In genomic region chr17:48409380-48410298, GRCm38 (mm10) we compare ENCODE assay signal across 8 mouse cellular contexts. TPM values are rescaled to one million over a fixed set of nuclear protein-coding genes. Genes with fewer than 3 reads are reported as not detected.
DNase-seq lines count a peak whose midpoint lies in the region; ATAC-seq lines count a peak whose summit lies in the region.

Gene Nfya, minus strand, starts transcription at chr17:48409906.
Gene Oard1, plus strand, starts transcription at chr17:48410014.

- ATAC-seq in hindbrain, embryonic 11.5 days (ENCODE audit: low FRiP score): peak; percentile 97

- no peaks in the 10 kb centered on the region for H3K36me3 ChIP-seq in hindbrain, embryonic 11.5 days (ENCODE audit: control insufficient read depth, insufficient read depth, low read length)

- peak within 1 kb of the TSS; percentile 80 for H3K4me2 ChIP-seq in hindbrain, embryonic 11.5 days (replicated peaks; ENCODE audit: low read depth, low read length)

- peak within 1 kb of the TSS; percentile 92 for H3K4me3 ChIP-seq in hindbrain, embryonic 11.5 days (ENCODE audit: low read depth, low read length)

- peak within 1 kb of the TSS; percentile 100 for H3K27ac ChIP-seq in hindbrain, embryonic 11.5 days (ENCODE audit: low read depth, low read length)

- no peaks in the 10 kb centered on the region; the same call in none of the 2 replicates for H3K4me1 ChIP-seq in hindbrain, embryonic 11.5 days (replicated peaks; ENCODE audit: control insufficient read depth, insufficient read depth, low read length)

- H3K9me3 ChIP-seq in hindbrain, embryonic 11.5 days (ENCODE audit: control insufficient read depth, low read length): no peaks in the 10 kb centered on the region

- WGBS in hindbrain, embryonic 11.5 days: under 1% methylated on average over 84 of the region's 84 CpGs

- no peaks in the 10 kb centered on the region for H3K27me3 ChIP-seq in hindbrain, embryonic 11.5 days (ENCODE audit: control insufficient read depth, insufficient read depth, low read length)

- H3K9ac ChIP-seq in hindbrain, embryonic 11.5 days (ENCODE audit: low read depth, low read length): peak within 1 kb of the TSS; percentile 99

- peak; percentile 100 for DNase-seq in Muller cell, postnatal 12 days (ENCODE audit: inconsistent ontology term)
- peak; percentile 100 for DNase-seq in cerebellum, adult 9-11 months
- DNase-seq in frontal cortex, adult 2 months (ENCODE audit: extremely low spot score in 1 of 2, low spot score in 1 of 2): peak; percentile 99 to 100
- peak; percentile 99 for DNase-seq in hindbrain, embryonic 11.5 days (ENCODE audit: low spot score)
- DNase-seq in layer of hippocampus, postnatal 10 days (ENCODE audit: low spot score in 2 of 2): peak; percentile 100
- DNase-seq in lung, postnatal 10 days: peak; percentile 100
- peak; percentile 100 for DNase-seq in ovary, postnatal 36 days (ENCODE audit: low spot score)
- peak; percentile 100 for DNase-seq in thymus, postnatal 25 days

RNA-seq across cellular contexts. Expression of gene Nfya, which starts in this region (rescaled TPM):
- polyA plus RNA-seq in frontal cortex, adult 2 months (2012; rRNA removed): 31.2 and 35.5 TPM in 2 replicates
- polyA plus RNA-seq in hindbrain, embryonic 11.5 days (2014; fragmentation: Nextera tagmentation; extraction: Ambion mirVana): 19.9 and 26.9 TPM in 2 replicates
- 10 to 100 TPM; 33.5 to 38.1 TPM for total RNA-seq in layer of hippocampus, postnatal 10 days (2021)

RNA-seq across cellular contexts. Expression of gene Oard1, which starts in this region (rescaled TPM):
- polyA plus RNA-seq in frontal cortex, adult 2 months (2012; rRNA removed): 17.5 and 20.7 TPM in 2 replicates
- polyA plus RNA-seq in hindbrain, embryonic 11.5 days (2014; fragmentation: Nextera tagmentation; extraction: Ambion mirVana): 75.0 and 79.0 TPM in 2 replicates
- 10 to 100 TPM; 11.9 to 16.2 TPM for total RNA-seq in layer of hippocampus, postnatal 10 days (2021)

Comparison
In these comparisons a context has a peak if more than half of its experiments do, and no peak if none do; other contexts are left out.
1. Peak in every context shown above with its lines: DNase-seq, ATAC-seq, H3K4me3 ChIP-seq and H3K27ac ChIP-seq.